ENCODE assay signal across 8 mouse cellular contexts in the genomic region with DNA sequence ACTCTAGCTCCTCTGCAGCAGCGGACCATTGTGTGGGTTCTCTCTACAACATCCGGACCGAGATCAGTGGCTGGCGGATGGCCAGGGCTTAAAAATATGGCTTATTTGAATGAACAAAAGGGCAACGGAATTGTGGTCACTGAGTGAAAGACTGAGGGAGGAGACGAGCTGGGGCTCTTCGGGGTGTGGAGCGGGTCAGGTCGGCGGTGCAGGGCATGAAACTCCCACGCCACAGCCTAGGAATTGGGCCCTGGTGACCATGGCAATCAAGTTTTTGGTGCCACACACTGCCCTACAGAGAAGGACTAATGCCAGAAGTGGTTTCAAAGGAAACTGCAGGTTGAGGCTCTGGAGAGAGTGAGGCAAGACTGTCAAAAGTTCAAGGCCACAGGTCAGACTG. TPM values are rescaled to one million over a fixed set of nuclear protein-coding genes. Genes with fewer than 3 reads are reported as not detected.
DNase-seq lines count a peak whose midpoint lies in the region; ATAC-seq and TF ChIP-seq lines count a peak whose summit lies in the region.
"Had no signal": no experiment of that assay in that cellular context is flagged by ENCODE, and none has a peak within 500 bp of the region (broad histone marks: within the 10 kb centered on the region; RNA-seq: fewer than 3 reads in every experiment).

No protein-coding gene starts in this region.

- H3K4me2 ChIP-seq in hindbrain, embryonic 14.5 days (replicated peaks), result no peak overlapping the region
- H3K4me2 ChIP-seq: embryonic facial prominence, embryonic 13.5 days had no signal

- no peak for TF ChIP-seq CTCF in lung, adult 2 months (IDR thresholded peaks at IDR 0.05; ENCODE audit: insufficient read depth, low read length)

- H3K27me3 ChIP-seq in hindbrain, embryonic 14.5 days (ENCODE audit: control insufficient read depth, insufficient read depth, low read length), result no peaks in the 10 kb centered on the region
- H3K27me3 ChIP-seq: embryonic facial prominence, embryonic 13.5 days had no signal

- ATAC-seq in hindbrain, embryonic 14.5 days (ENCODE audit: low FRiP score), result no peak

- DNase-seq in lung, adult 18-20 months, result peak; percentile 33 to 36
- no peak for DNase-seq in lung, adult 2 months
- peak; percentile 67 to 70 for DNase-seq in adrenal gland, postnatal 36 days
- DNase-seq in hindbrain, embryonic 14.5 days (ENCODE audit: low spot score), result no peak
- peak; percentile 60 for DNase-seq in lung, postnatal 14 days
- DNase-seq in cerebellum, postnatal 14 days, result no peak
- DNase-seq in cerebellum, adult 8-10 months, result no peak

- no peaks in the 10 kb centered on the region for H3K36me3 ChIP-seq in hindbrain, embryonic 14.5 days (replicated peaks; ENCODE audit: control insufficient read depth, insufficient read depth)

- no peak for TF ChIP-seq POLR2A in lung, adult 2 months (IDR thresholded peaks at IDR 0.05; ENCODE audit: borderline replicate concordance, extremely low read depth, low read depth, low read length)

- H3K4me1 ChIP-seq in lung, adult 2 months (ENCODE audit: control insufficient read depth, insufficient read depth, low read length), result peaks cover 9% of the 10 kb centered on the region
- peaks cover 20% of the 10 kb centered on the region for H3K4me1 ChIP-seq in hindbrain, embryonic 14.5 days (replicated peaks; ENCODE audit: control insufficient read depth, insufficient read depth, low read length)

- WGBS in lung, adult 2 months, result 22% methylated on average over 11 of the region's 11 CpGs
- WGBS in hindbrain, embryonic 14.5 days, result 32% methylated on average over 11 of the region's 11 CpGs

- H3K27ac ChIP-seq in hindbrain, embryonic 14.5 days, result peak overlapping the region; percentile 88; the same call in 1 of the 2 replicates
- H3K27ac ChIP-seq: embryonic facial prominence, embryonic 13.5 days had no signal

- H3K9me3 ChIP-seq in hindbrain, embryonic 14.5 days (ENCODE audit: control insufficient read depth, low read length), result no peaks in the 10 kb centered on the region
- H3K9me3 ChIP-seq: embryonic facial prominence, embryonic 13.5 days had no signal

- H3K9ac ChIP-seq in hindbrain, embryonic 14.5 days, result no peak overlapping the region
- H3K9ac ChIP-seq: embryonic facial prominence, embryonic 13.5 days had no signal

- no peak overlapping the region for H3K4me3 ChIP-seq in lung, adult 2 months (replicated peaks; ENCODE audit: extremely low read depth, low read depth, low read length)
- H3K4me3 ChIP-seq in hindbrain, embryonic 14.5 days (replicated peaks; ENCODE audit: low read length), result no peak overlapping the region
- H3K4me3 ChIP-seq: embryonic facial prominence, embryonic 13.5 days had no signal

RNA-seq across cellular contexts. Expression of a gene that starts 2.2 kb away (rescaled TPM):
- polyA plus RNA-seq in lung, adult 2 months (2012; rRNA removed), result 7.7 and 11.8 TPM in 2 replicates
- 10 to 100 TPM; 23.5 to 24.9 TPM for total RNA-seq in adrenal gland, postnatal 36 days (2021)
- polyA plus RNA-seq in hindbrain, embryonic 14.5 days (2014; fragmentation: Nextera tagmentation; extraction: Ambion mirVana), result 85.5 and 100.0 TPM in 2 replicates

RNA-seq across cellular contexts. Expression of a gene that starts 8.3 kb away (rescaled TPM):
- 8.0 and 9.7 TPM in 2 replicates for polyA plus RNA-seq in lung, adult 2 months (2012; rRNA removed)
- 10 to 100 TPM; 12.4 to 16.0 TPM for total RNA-seq in adrenal gland, postnatal 36 days (2021)
- 183 and 199 TPM in 2 replicates for polyA plus RNA-seq in hindbrain, embryonic 14.5 days (2014; fragmentation: Nextera tagmentation; extraction: Ambion mirVana)

RNA-seq across cellular contexts. Expression of a gene that starts 32.5 kb away (rescaled TPM):
- 35.6 and 41.0 TPM in 2 replicates for polyA plus RNA-seq in lung, adult 2 months (2012; rRNA removed)
- total RNA-seq in adrenal gland, postnatal 36 days (2021), result 10 to 100 TPM; 51.1 to 90.8 TPM
- polyA plus RNA-seq in hindbrain, embryonic 14.5 days (2014; fragmentation: Nextera tagmentation; extraction: Ambion mirVana), result 89.0 and 103 TPM in 2 replicates

RNA-seq across cellular contexts. Expression of a gene that starts 52.1 kb away (rescaled TPM):
- not detected in 2 replicates for polyA plus RNA-seq in lung, adult 2 months (2012; rRNA removed)
- not detected for total RNA-seq in adrenal gland, postnatal 36 days (2021)
- not detected in 2 replicates for polyA plus RNA-seq in hindbrain, embryonic 14.5 days (2014; fragmentation: Nextera tagmentation; extraction: Ambion mirVana)
- polyA plus RNA-seq: embryonic facial prominence, embryonic 13.5 days had no signal

RNA-seq across cellular contexts. Expression of a gene that starts 56.2 kb away (rescaled TPM):
- polyA plus RNA-seq in lung, adult 2 months (2012; rRNA removed), result 147 and 242 TPM in 2 replicates
- total RNA-seq in adrenal gland, postnatal 36 days (2021), result 100 to 1,000 TPM; 823 to 866 TPM
- polyA plus RNA-seq in hindbrain, embryonic 14.5 days (2014; fragmentation: Nextera tagmentation; extraction: Ambion mirVana), result 252 and 281 TPM in 2 replicates

Comparison
In these comparisons a context has a peak if more than half of its experiments do, and no peak if none do; other contexts are left out.
1. DNase-seq: peak in lung, adult 18-20 months (2 of 2), adrenal gland, postnatal 36 days (2 of 2) and lung, postnatal 14 days (single experiment); none in lung, adult 2 months (single experiment), hindbrain, embryonic 14.5 days (single experiment), cerebellum, postnatal 14 days (0 of 2) and cerebellum, adult 8-10 months (single experiment).
2. RNA of a gene that starts 8.3 kb away (polyA plus RNA-seq): 183 to 199 TPM in hindbrain, embryonic 14.5 days; 8.0 to 9.7 TPM in lung, adult 2 months; every median in the first group is over 10 times any median in the second.